Mouse (Mus musculus) brain, embryonic 14.5 days (tissue): ENCODE measurements around the gene Slit2.

Experiments
- CTCF ChIP-seq: fragments of 200-500 bp; IDR thresholded peaks from 2 replicates; pipeline ENCODE4 v1.5.1; 2012; ENCODE audit warnings: inconsistent platforms, mild to moderate bottlenecking, moderate library complexity, borderline replicate concordance; ENCODE audit not compliant: insufficient read depth, insufficient read length; ENCODE audit errors: extremely low read depth
- POLR2A ChIP-seq: fragments of 200-500 bp; IDR thresholded peaks from 2 replicates; pipeline ENCODE4 v1.6.1; 2012; ENCODE audit warnings: mild to moderate bottlenecking, inconsistent platforms, borderline replicate concordance; ENCODE audit not compliant: poor library complexity, insufficient read depth, insufficient read length, severe bottlenecking; ENCODE audit errors: extremely low read depth

DNA sequence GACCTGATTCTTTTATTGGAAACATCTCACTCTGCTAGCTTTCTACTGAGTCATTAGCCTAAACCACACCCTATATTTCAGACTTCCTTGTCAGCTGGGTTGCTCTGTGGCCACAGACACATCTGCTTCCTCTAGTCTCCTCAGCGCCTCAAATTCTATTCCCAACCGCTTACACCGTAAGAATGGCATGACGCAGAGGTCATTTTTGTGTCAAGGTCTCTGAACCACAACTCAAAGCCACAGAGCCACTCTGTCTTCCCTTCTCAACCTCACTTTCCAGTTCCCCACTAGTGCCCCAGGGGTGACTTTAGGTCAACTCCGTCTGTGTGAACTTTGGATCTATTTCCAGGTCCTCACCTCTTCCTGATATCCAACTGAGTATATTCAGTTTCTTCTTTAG is 348.5 kb downstream of the Slit2 start:
- TF ChIP-seq POLR2A (no peak), CTCF (no peak)
